Mouse (Mus musculus): ENCODE results near the gene Hoxb6.

Gene Hoxb6

GRCm38 (mm10) chr11:96301064-96301431 lies 8.8 kb downstream of the Hoxb6 start:
- DNase-seq (ENCODE audit: low spot score): no peak

GRCm38 (mm10) chr11:96301837-96302236 lies 9.6 kb downstream of the Hoxb6 start:
- DNase-seq (ENCODE audit: low spot score): no peak

GRCm38 (mm10) chr11:96302381-96303150 lies 10.3 kb downstream of the Hoxb6 start:
- DNase-seq (ENCODE audit: low spot score): no peak

- peak; percentile 83 for DNase-seq (ENCODE audit: low spot score)
These were observed 11.1 kb downstream of the Hoxb6 start, which contains the start of gene Hoxb5 for GRCm38 (mm10) chr11:96303151-96304099. TSS of gene Hoxb5 (plus strand) at chr11:96303336.

GRCm38 (mm10) chr11:96304381-96305195 lies 12.3 kb downstream of the Hoxb6 start:
- no peak for DNase-seq (ENCODE audit: low spot score)

- no peak for DNase-seq (ENCODE audit: low spot score)
These were observed 13.4 kb downstream of the Hoxb6 start for GRCm38 (mm10) chr11:96305505-96306182.

- no peak for DNase-seq (ENCODE audit: low spot score)
These were observed 14.1 kb downstream of the Hoxb6 start for GRCm38 (mm10) chr11:96306183-96306907.

GRCm38 (mm10) chr11:96306908-96307269 lies 14.6 kb downstream of the Hoxb6 start:
- DNase-seq (ENCODE audit: low spot score): no peak

GRCm38 (mm10) chr11:96308763-96309162 lies 16.5 kb downstream of the Hoxb6 start:
- no peak for DNase-seq (ENCODE audit: low spot score)

- no peak for DNase-seq (ENCODE audit: low spot score)
These were observed 17.0 kb downstream of the Hoxb6 start for GRCm38 (mm10) chr11:96309288-96309687.

GRCm38 (mm10) chr11:96310183-96310938 lies 18.1 kb downstream of the Hoxb6 start:
- DNase-seq (ENCODE audit: low spot score): no peak

- DNase-seq (ENCODE audit: low spot score): no peak
These were observed 18.8 kb downstream of the Hoxb6 start for GRCm38 (mm10) chr11:96311097-96311496.

GRCm38 (mm10) chr11:96311520-96312417 lies 19.5 kb downstream of the Hoxb6 start:
- DNase-seq (ENCODE audit: low spot score): peak; percentile 86

- DNase-seq (ENCODE audit: low spot score): no peak
These were observed 20.9 kb downstream of the Hoxb6 start for GRCm38 (mm10) chr11:96313134-96313533.

GRCm38 (mm10) chr11:96313806-96314428 lies 21.6 kb downstream of the Hoxb6 start:
- DNase-seq (ENCODE audit: low spot score): no peak

GRCm38 (mm10) chr11:96314671-96315343 lies 22.5 kb downstream of the Hoxb6 start:
- DNase-seq (ENCODE audit: low spot score): no peak

GRCm38 (mm10) chr11:96315344-96315681 lies 23.0 kb downstream of the Hoxb6 start:
- DNase-seq (ENCODE audit: low spot score): no peak

All from retina, embryonic 14.5 days (tissue).